Mouse (Mus musculus): ENCODE measurements around the gene Sp2. TPM values are rescaled to one million over a fixed set of nuclear protein-coding genes. Genes with fewer than 3 reads are reported as not detected.

Gene Sp2
- polyA plus RNA-seq (2017; shearing (Covaris generic)) = 10 to 100 TPM; 53.2 to 80.2 TPM

DNA sequence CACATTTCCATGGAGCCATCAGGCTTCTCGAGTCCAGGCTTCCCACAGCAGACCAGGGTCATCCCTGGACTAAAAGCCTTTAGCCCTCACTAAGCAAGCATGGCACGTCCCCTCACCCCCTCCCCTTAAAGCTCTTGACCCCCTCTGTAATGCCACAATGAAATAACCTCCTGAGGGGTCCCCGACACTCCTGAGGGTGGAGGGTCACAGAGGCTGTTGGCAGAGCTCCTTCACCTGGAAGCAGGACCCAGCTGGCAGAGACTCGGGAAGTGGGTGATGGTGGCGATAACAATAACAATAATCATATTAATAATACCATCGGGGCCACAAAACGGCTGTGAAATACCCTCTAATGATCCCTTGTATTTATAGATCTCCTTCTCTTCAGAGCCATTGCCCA is at the start of gene Sp2:
Gene Sp2, minus strand, starts transcription at position 101 of the 400 bp plus-strand sequence.

DNA sequence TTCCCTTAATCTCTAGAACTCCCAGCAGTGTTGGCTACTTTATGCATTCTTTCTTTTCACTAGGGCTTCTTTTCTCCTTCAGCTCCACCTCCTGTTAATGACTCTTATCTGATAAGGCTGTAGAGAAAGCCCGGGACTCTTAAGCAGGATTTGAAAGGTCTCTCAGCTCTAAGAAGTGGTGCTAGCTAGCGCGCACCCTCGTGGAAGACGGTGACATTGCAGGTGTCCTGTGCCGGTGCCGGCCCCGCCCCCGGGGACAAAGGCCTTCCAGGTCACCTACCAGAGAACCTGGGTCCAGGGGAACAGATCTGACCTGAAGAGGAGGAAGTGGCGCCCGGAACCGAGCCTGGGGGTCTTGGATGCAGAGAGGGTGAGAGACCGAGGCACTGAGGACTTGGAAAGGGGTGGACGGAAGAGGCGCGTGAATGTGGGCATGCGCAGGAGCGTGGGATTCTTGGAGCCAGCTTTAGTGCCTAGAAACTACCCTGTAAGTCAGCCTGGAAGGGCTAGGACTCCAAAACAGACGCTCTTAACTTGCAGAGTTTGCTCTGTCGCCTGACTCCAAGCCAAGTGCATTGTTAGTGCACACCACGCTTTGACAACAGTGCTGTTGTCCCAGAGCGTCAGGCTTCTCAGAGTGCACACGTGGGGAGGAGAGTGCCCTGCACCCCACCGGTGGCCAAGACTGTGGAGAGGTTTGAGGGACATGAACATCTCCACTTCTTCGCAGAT is 47.1 kb upstream of the Sp2 start, which contains the start of gene Scrn2:
Gene Scrn2, plus strand, starts transcription at position 253 of the 732 bp plus-strand sequence.

DNA sequence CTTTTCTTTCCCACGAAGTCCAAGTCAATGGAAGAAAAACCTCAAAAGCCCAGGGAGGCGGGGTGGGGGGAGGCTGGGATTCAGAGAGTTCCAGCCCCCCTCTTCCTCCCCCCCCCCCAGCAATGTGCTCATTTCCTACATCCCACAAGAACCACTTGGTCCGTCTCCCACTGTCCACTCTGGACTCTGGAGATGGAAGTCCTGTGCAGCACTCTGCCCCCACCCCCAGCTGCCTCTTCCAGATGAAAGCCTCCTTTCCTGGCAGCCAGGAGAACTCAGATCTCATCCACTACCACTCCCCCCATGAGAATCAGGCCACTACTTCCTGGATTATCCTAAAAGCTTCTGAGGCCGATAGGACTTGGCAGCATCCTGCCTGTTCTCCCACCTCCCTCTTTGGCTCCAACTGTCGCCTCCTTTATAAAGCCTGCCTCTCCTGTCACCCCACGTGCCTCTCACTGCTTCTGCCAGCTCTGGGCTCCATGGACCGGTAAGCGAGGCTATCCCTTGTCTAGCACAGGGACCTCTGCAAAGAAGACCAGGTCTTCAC is 30.4 kb upstream of the Sp2 start, which contains the start of gene Sp6:
Gene Sp6, plus strand, starts transcription at position 274 of the 550 bp plus-strand sequence.

DNA sequence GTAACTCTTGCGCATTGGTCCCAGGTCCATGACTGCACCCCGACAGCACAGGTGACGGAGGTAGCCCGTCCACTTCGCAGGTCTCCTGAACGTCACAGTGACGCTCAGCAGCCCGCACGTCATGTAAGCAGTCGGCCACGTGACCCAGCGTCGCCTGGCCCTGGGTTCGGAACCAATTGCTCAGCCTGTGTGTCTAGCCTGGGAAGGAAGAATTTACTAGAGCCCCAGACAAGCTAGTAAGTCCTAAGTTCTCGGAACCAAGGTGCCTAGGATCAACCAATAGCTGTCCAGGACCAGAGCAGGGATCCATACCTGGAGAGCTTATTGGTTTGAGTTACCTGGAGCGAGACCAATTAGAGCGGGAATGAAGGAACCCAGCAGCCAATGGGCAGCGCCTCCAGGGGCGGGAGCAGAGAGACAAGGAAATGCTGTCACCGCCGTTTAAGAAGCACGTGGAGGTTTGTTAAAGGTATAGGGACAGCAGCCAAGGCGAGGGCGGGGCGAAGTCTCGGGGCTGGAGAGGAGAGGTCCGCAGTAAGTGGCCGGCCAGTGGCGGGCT is 38.9 kb downstream of the Sp2 start, which contains the start of gene Pnpo:
Gene Pnpo, minus strand, starts transcription at position 241 of the 559 bp plus-strand sequence.

DNA sequence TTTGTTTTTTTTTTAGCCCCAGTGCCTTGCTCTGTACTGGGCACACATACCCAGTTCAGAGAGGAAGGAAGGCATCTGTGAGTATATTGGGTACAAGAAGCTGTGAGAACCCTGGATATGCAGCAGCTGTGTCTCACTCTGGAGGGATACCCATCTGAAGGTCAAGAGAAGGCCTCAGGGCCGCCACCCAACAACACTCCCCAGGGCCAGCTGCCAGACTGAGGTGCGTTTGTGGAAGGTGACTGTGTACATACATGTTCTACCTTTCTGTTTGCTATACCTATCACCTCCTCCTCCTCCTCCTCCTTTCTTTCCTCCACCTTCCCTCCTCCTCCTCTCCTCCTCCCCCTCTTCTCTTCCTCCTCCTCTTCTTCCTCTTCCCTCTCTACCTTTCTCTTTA is 54.7 kb downstream of the Sp2 start, which contains the start of gene Prr15l:
Gene Prr15l, plus strand, starts transcription at position 17 of the 400 bp plus-strand sequence.

DNA sequence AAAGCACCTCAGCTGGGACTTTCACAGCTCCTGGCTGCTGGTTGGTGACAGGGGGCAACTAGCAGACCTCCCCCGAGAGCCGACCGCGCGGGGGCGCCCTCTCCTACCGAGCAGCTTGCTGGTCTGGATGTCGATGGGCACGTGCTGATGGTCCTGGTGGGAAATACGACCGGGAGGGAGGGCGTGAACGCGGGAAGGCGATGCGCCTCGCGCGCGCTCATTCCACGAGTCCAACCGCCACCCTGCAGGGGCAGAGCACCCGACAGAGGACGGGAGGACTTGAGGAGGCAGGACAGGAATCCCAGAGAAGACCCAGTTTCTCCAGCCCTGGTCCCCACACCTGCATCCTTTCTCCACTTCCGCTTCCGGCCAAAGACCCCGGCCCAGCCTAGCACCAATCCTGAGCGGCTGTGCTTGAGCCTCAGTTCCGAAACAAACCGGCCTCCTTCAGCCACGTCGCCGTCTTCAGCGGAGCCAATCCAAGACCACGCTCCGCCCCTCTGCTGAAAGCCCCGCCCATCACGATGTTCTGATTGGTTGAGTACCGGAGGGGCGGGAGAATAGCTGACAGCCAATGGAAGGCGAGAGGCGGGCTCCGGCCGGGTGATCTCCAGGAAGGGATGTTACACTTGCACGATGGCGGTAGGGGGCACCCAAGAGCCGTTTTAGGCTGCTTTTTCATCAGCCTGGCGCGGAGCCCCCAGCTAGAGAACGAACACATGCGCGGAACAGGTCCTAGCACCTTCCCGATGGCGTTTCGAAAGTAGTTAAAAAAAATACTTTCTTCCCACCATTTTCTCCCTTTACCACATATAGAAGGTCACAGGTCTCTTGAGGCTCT is 66.5 kb downstream of the Sp2 start, which contains the start of gene Cdk5rap3:
Gene Cdk5rap3, minus strand, starts transcription at position 453 of the 841 bp plus-strand sequence.

Other genes starting within 250 kb of the Sp2 start
- gene Snx11, start 205.4 kb downstream of the Sp2 start, polyA plus RNA-seq (2017; shearing (Covaris generic)) = 10 to 100 TPM; 28.6 to 33.7 TPM
- 10 to 100 TPM; 33.8 to 37.7 TPM for gene Cbx1, start 193.8 kb downstream of the Sp2 start, polyA plus RNA-seq (2017; shearing (Covaris generic))
- 10 to 100 TPM; 50.4 to 79.6 TPM for gene Nfe2l1, start 153.0 kb downstream of the Sp2 start, polyA plus RNA-seq (2017; shearing (Covaris generic))
- 1 to 10 TPM in 1 of 2 experiments, not detected in 1; 8.0 TPM for gene Copz2, start 133.1 kb downstream of the Sp2 start, polyA plus RNA-seq (2017; shearing (Covaris generic))
- 10 to 100 TPM; 64.1 to 95.4 TPM for gene Cdk5rap3, start 66.5 kb downstream of the Sp2 start, polyA plus RNA-seq (2017; shearing (Covaris generic))
- gene Prr15l, start 54.9 kb downstream of the Sp2 start, polyA plus RNA-seq (2017; shearing (Covaris generic)) = under 1 TPM; 0.48 to 0.70 TPM
- gene Pnpo, start 39.0 kb downstream of the Sp2 start, polyA plus RNA-seq (2017; shearing (Covaris generic)) = 10 to 100 TPM; 32.8 to 42.0 TPM
- 10 to 100 TPM; 26.1 to 30.2 TPM for gene Sp6, start 30.4 kb upstream of the Sp2 start, polyA plus RNA-seq (2017; shearing (Covaris generic))
- gene Scrn2, start 47.0 kb upstream of the Sp2 start, polyA plus RNA-seq (2017; shearing (Covaris generic)) = 10 to 100 TPM in 1 of 2 experiments, 1 to 10 TPM in 1; 8.8 to 14.8 TPM
- gene Lrrc46, start 58.4 kb upstream of the Sp2 start, polyA plus RNA-seq (2017; shearing (Covaris generic)) = under 1 TPM; 0.16 to 0.98 TPM
- gene Mrpl10, start 58.6 kb upstream of the Sp2 start, polyA plus RNA-seq (2017; shearing (Covaris generic)) = 10 to 100 TPM; 74.3 TPM
- 10 to 100 TPM; 30.6 to 33.7 TPM for gene Osbpl7, start 67.7 kb upstream of the Sp2 start, polyA plus RNA-seq (2017; shearing (Covaris generic))
- 10 to 100 TPM; 31.0 to 50.0 TPM for gene Tbx21, start 132.4 kb upstream of the Sp2 start, polyA plus RNA-seq (2017; shearing (Covaris generic))
- gene Tbkbp1, start 168.5 kb upstream of the Sp2 start, polyA plus RNA-seq (2017; shearing (Covaris generic)) = 1 to 10 TPM in 1 of 2 experiments, under 1 TPM in 1; 0.30 to 1.1 TPM
- gene Kpnb1, start 204.9 kb upstream of the Sp2 start, polyA plus RNA-seq (2017; shearing (Covaris generic)) = 10 to 100 TPM; 22.6 to 25.1 TPM